Mouse (Mus musculus): ENCODE measurements around the gene Magi1. TPM values are rescaled to one million over a fixed set of nuclear protein-coding genes. Genes with fewer than 3 reads are reported as not detected.

The Magi1 gene
- polyA plus RNA-seq, 1 experiment = 74.6 TPM

DNA sequence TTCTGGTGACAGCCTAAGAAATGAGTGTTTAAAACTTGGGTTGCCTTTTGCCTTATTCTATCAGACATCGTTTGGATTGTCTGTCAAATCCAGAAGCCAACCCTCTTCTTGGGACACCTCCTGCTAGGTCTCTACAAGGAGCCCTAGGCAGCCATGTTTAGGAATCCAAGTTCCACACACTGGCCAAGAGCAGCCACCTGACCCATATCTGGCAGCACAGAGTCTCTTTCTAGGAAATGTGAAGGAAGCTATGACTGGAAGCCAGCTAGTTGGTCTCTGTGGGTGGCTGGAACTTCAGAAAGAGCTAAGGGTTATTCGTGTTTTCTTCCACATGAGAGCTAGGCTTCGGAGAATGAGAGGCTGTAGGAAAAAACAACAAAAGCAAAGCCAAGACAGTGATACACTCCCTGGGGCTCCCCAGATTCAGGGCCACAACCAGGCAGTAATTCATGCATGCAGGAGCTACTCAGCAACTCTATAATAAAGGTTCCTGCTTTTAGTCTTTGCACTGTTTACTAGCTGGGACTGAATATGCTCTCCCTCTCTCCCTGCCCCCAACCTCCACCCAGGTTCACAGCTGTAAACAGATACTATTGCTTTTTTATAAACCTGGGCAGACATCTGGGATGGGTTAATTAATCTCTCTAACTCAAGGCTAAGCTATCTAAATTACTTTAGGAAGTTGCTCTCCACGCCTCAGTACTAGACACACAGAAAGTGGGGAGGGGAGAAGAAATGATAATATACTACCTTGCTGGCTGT, 188.6 kb downstream of the Magi1 start:
- TF ChIP-seq CTCF (IDR thresholded peaks at IDR 0.05; ENCODE audit: borderline replicate concordance, extremely low read depth, insufficient read depth, insufficient read length) (no peak), POLR2A (IDR thresholded peaks at IDR 0.05; ENCODE audit: borderline replicate concordance, extremely low read depth, insufficient read depth, insufficient read length, poor library complexity, severe bottlenecking) (no peak)
- no peak for DNase-seq (ENCODE audit: low read depth)

DNA sequence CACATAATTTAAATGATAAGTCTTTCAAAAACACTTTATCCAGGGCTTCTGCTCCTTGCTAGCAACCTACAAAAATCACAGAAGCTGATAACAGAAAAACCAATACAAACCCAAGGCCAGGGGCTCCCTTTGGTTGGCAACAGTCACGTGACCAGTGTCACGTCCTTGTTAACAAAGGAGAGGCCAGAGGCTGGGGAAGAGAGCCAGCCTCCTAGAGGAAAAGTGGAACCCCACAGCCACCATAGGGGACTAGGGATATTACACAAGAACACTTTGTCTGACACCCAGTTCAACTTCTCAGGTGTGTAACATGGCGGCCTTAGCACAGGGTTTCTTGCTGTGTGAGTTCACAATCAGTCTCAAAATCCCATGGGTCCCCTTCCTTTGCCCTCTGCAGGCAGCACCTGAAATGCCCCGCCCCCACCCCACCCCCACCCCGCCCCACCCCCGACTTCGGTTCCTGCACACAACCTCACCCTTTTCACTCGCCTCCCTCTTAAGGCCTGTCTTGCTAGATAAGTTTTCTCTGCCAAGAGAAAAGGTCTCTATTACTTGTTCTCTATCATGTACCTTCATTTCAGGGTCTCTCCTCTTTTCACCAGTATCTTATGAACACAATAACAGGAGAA, 190.6 kb downstream of the Magi1 start:
- no peak for TF ChIP-seq CTCF (IDR thresholded peaks at IDR 0.05; ENCODE audit: borderline replicate concordance, extremely low read depth, insufficient read depth, insufficient read length)
- TF ChIP-seq POLR2A (IDR thresholded peaks at IDR 0.05; ENCODE audit: borderline replicate concordance, extremely low read depth, insufficient read depth, insufficient read length, poor library complexity, severe bottlenecking) = no peak

DNA sequence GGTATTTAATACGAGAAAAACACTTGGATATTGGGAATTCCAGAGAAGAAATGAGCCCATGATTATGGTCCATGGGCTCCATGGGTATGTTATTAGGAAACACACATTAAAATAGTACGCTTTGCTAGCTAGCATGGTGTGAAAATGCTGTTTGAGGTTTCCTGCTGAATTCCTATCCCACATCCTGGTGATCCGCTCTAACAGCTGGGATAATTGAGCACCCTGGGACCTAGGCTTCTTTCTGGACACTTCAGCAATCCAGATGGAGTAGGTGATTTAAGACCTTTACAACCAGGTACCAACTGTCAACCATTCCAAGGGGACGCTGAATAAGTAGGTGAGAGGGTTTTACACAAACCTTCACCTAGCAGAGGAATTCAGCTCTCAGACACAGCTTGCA, 191.2 kb downstream of the Magi1 start:
- DNase-seq (ENCODE audit: low read depth) = no peak
- TF ChIP-seq CTCF (IDR thresholded peaks at IDR 0.05; ENCODE audit: borderline replicate concordance, extremely low read depth, insufficient read depth, insufficient read length) (no peak), POLR2A (IDR thresholded peaks at IDR 0.05; ENCODE audit: borderline replicate concordance, extremely low read depth, insufficient read depth, insufficient read length, poor library complexity, severe bottlenecking) (no peak)

More for the DNA sequence above, 190.6 kb downstream of the Magi1 start:
- DNase-seq (ENCODE audit: low read depth) = no peak

DNA sequence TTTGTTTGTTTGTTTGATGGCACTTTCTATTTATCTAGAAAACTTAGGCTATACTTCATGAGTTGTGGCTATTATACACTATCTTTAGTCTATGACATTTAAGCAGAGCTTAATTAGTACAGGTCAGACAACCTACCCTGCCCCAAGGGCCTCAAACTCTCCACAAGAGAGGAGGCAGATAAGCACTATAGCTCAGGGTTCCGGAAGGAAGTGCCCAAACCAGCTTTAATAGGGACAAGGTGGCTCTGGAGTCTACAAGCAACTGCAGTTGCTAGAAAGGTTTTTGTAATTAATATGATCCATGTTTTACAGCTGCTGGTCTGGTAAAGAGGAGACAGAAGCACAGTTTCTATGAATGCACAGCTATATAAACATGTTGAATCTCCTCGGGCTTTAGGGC, 196.9 kb downstream of the Magi1 start:
- DNase-seq (ENCODE audit: low read depth) = no peak
- TF ChIP-seq POLR2A (IDR thresholded peaks at IDR 0.05; ENCODE audit: borderline replicate concordance, extremely low read depth, insufficient read depth, insufficient read length, poor library complexity, severe bottlenecking) (no peak), CTCF (IDR thresholded peaks at IDR 0.05; ENCODE audit: borderline replicate concordance, extremely low read depth, insufficient read depth, insufficient read length) (no peak)

DNA sequence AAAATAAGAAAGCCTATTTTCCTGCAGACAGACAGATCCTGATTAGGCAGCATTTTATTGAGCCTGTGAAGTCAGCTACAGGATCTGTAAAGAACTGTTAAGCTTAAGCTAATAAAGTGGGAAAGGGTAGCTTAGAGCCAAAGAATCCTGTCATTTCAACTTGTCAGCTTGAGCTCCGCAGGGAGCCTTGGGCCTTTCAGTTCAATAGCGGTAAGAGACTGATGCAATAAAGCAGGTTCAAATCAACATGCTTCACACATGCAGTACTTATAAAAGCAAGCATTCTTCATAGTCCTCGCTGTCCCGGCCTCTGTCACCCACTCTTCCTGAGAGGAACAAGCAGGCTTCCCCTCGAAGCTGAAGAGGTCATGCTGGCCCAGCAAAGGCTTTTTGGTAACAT, 199.0 kb downstream of the Magi1 start:
- DNase-seq (ENCODE audit: low read depth) = peak; percentile 91
- TF ChIP-seq CTCF (IDR thresholded peaks at IDR 0.05; ENCODE audit: borderline replicate concordance, extremely low read depth, insufficient read depth, insufficient read length) (no peak), POLR2A (IDR thresholded peaks at IDR 0.05; ENCODE audit: borderline replicate concordance, extremely low read depth, insufficient read depth, insufficient read length, poor library complexity, severe bottlenecking) (no peak)

DNA sequence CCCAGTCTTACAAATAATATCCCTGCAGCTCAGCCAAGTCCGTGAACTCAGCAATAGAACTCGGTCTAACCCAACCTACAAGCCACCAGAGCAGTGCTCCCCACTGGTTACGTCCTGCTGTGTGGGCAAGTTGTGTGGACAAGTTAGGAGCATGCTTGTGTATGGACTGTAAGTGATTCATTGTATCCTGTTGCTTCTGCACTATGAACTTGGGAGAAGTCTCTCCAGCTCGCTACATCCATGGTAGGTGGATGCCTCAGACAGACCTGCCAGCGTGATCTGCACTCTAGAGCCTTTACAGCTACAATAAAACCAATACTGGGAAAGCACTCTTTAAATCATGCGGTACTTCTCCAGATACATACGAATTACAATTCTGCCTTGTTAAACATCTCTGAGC, 200.3 kb downstream of the Magi1 start:
- DNase-seq (ENCODE audit: low read depth) = no peak
- no peak for TF ChIP-seq CTCF (IDR thresholded peaks at IDR 0.05; ENCODE audit: borderline replicate concordance, extremely low read depth, insufficient read depth, insufficient read length)
- no peak for TF ChIP-seq POLR2A (IDR thresholded peaks at IDR 0.05; ENCODE audit: borderline replicate concordance, extremely low read depth, insufficient read depth, insufficient read length, poor library complexity, severe bottlenecking)

DNA sequence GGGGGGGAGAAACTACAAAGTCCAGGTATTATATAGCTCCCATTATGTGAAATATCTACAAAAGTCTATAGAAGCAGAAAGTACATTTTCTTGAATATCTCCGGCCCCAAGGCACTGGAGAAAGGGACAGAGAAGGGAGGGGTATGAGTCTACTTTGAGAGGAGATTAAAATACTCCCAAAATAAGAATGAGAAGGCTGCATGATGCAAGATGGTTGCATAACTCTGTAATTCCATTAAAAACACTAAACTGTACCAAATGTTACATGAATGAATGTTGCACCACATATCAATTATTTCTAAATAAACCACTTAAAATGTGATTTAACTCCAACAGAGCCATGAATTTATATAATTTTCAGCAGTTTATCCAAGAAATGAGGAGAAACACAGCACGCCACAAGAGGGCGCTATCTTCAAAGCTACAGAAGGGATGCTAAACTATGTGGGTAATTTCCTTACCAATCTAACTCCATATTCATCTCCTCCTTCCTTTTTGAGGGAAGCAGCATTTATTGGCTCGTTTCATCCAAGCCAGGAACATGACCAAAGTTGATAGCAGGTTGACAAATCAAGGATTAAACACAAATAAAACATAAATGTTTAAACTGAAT, 202.7 kb downstream of the Magi1 start:
- peak; percentile 89 for DNase-seq (ENCODE audit: low read depth)
- TF ChIP-seq POLR2A (IDR thresholded peaks at IDR 0.05; ENCODE audit: borderline replicate concordance, extremely low read depth, insufficient read depth, insufficient read length, poor library complexity, severe bottlenecking) = no peak
- TF ChIP-seq CTCF (IDR thresholded peaks at IDR 0.05; ENCODE audit: borderline replicate concordance, extremely low read depth, insufficient read depth, insufficient read length) = peak; percentile 61; the same call in 1 of the 2 replicates

DNA sequence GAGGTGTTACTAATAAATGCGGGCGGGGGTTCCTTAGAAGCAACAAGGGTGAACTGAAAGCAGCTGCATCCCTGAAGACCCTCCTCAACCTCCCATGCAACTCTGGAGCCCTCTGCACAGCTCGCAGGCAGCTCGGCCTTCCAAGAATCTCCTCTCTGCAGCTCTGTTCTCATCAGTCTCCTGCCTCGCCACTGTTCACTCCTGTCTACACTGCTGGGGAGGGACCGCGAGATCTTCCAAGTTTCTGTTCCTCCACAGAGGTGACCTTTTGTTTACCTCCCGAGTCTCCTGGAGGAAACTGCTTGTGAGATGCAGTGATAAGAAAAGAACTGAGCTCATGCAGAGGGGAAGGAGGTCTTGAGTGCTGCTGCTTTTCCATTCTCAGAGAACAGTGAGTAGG, 204.8 kb downstream of the Magi1 start:
- TF ChIP-seq POLR2A (IDR thresholded peaks at IDR 0.05; ENCODE audit: borderline replicate concordance, extremely low read depth, insufficient read depth, insufficient read length, poor library complexity, severe bottlenecking) (no peak), CTCF (IDR thresholded peaks at IDR 0.05; ENCODE audit: borderline replicate concordance, extremely low read depth, insufficient read depth, insufficient read length) (no peak)
- no peak for DNase-seq (ENCODE audit: low read depth)

DNA sequence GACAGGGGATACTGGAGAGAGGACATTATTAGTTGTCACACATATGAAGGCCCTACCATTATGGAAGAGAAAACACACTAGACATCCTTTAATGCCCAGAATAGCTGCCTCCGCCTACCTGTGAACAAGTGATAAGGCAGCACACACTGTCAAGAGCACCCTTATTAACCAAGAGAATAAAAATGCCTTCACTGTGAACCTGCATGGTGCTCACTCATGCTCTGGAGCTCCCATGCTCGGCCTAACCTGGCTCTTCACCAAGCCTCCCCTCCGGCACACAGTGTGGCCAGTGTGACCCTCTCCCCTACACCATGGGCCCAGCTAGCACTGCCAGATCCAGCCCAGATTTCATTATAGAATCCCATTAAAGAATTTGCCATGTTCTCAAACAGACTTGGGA, 206.7 kb downstream of the Magi1 start:
- no peak for DNase-seq (ENCODE audit: low read depth)
- no peak for TF ChIP-seq CTCF (IDR thresholded peaks at IDR 0.05; ENCODE audit: borderline replicate concordance, extremely low read depth, insufficient read depth, insufficient read length)
- no peak for TF ChIP-seq POLR2A (IDR thresholded peaks at IDR 0.05; ENCODE audit: borderline replicate concordance, extremely low read depth, insufficient read depth, insufficient read length, poor library complexity, severe bottlenecking)

DNA sequence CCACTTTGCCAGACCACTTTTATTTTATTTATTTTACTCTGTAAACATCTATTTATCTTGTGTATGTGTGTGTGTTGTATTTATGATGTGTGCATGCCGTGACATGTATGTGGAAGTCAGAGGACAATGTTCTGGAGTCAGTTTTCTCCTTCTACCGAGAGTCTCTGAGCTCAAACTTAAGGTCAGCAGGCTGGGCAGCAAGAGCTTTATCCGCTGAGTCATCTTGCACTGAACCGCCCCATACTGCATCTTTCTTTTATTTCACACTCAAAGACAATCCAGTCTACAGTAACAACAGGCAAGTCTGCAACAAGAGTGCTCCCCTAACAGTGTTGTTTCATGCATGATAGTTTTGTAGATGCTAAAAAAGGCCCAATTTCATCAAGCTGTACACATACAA, 207.7 kb downstream of the Magi1 start:
- no peak for DNase-seq (ENCODE audit: low read depth)
- TF ChIP-seq CTCF (IDR thresholded peaks at IDR 0.05; ENCODE audit: borderline replicate concordance, extremely low read depth, insufficient read depth, insufficient read length) = no peak
- TF ChIP-seq POLR2A (IDR thresholded peaks at IDR 0.05; ENCODE audit: borderline replicate concordance, extremely low read depth, insufficient read depth, insufficient read length, poor library complexity, severe bottlenecking) = no peak

DNA sequence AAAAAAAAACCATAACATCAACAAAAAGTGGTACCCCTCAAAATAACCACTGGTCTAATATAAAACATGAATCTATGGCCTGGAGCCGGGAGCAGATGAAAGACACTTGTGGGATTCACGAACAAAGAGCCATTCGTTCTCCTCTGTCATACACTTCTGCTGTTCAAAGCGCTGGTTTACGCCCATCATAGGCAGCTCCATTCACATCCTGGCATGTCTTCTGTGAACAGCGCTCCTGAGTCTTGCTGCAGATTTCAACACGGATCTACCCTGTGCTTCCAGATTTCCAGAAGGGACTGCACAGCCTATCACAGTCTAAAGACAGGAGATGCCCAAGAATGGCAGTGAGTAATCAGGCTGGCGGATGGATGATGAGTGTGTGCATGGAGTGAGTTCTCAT, 208.5 kb downstream of the Magi1 start:
- peak; percentile 74 for DNase-seq (ENCODE audit: low read depth)
- TF ChIP-seq POLR2A (IDR thresholded peaks at IDR 0.05; ENCODE audit: borderline replicate concordance, extremely low read depth, insufficient read depth, insufficient read length, poor library complexity, severe bottlenecking) (no peak), CTCF (IDR thresholded peaks at IDR 0.05; ENCODE audit: borderline replicate concordance, extremely low read depth, insufficient read depth, insufficient read length) (no peak)

All from brain, embryonic 14.5 days (tissue).